Mouse (Mus musculus) spleen, adult 2 months (tissue): Measurements from ENCODE around the gene Irak1bp1.

Experiments
- CTCF ChIP-seq: fragments of 200-500 bp; IDR thresholded peaks from 2 replicates; pipeline ENCODE4 v1.5.1; 2011; ENCODE audit warnings: mild to moderate bottlenecking, inconsistent platforms; ENCODE audit not compliant: insufficient read depth, insufficient read length, insufficient replicate concordance; ENCODE audit errors: extremely low read depth
- POLR2A ChIP-seq: fragments of 200-500 bp; IDR thresholded peaks from 2 replicates; pipeline ENCODE4 v1.6.1; 2011; ENCODE audit warnings: low read depth, low read length, inconsistent platforms

- TF ChIP-seq CTCF (no peak), POLR2A (no peak)
Measured at GRCm38 (mm10) chr9:82826426-82826825, 2.9 kb upstream of the Irak1bp1 start.
